Mouse (Mus musculus): ENCODE measurements around the gene Ppat.

GRCm38 (mm10) chr5:76922833-76923232, 28.5 kb downstream of the Ppat start:
- TF ChIP-seq HCFC1 (IDR thresholded peaks at IDR 0.05; ENCODE audit: borderline replicate concordance, insufficient read depth, low read length) (no peak), ZNF384 (IDR thresholded peaks at IDR 0.05; ENCODE audit: low read depth, low read length) (no peak)
